Mouse (Mus musculus) spleen, postnatal 36 days (tissue): ENCODE measurements around the gene Nceh1.

Source experiments
- DNase-seq, 2 experiments: peaks; one replicate each; pipeline ENCODE4 v3.0.0; 2022; ENCODE audit warnings: low spot score in 2 of 2, mixed read lengths in 1 of 2

The Nceh1 gene

DNA sequence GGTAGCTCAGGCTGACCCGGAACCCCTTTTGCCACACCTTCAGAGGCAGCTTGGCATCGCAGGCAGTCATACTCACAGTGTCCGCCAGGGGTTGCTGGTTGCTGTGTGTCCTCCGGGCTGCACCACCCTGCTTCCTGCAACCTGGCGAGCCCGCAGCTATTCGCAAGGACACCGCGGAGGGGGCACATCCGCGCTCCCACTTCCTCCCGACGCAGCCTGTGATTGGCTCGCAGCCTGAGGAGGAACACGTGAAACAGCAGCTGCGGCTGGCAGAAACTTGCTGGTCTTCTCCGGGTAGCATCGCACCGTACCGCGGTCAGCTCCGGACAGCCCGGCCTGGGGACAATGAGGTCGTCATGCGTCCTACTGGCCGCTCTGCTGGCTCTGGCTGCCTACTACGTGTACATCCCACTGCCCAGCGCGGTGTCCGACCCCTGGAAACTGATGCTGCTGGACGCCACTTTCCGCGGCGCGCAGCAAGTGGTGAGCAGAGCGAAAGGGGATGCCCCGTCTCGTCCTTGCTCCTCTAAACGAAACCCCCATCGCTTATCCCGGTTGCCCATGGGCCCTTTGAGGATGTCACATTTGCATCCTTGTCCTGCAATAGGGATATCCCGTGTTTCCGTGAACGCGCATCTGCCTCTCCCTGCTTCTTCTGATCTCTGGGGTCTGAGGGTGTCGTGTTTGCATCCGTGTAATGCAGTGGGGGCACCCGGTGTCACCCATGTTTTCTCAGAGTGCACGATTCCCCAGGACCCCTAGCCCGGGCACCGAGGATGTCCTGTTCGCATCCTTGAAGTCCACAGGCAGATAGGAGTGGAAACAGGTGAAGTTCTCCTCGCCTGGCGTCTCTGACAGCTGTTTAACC lies at the start of gene Nceh1:
Gene Nceh1, plus strand, starts transcription at position 233 of the 868 bp plus-strand sequence.
- DNase-seq: peak; percentile 93 to 94

DNA sequence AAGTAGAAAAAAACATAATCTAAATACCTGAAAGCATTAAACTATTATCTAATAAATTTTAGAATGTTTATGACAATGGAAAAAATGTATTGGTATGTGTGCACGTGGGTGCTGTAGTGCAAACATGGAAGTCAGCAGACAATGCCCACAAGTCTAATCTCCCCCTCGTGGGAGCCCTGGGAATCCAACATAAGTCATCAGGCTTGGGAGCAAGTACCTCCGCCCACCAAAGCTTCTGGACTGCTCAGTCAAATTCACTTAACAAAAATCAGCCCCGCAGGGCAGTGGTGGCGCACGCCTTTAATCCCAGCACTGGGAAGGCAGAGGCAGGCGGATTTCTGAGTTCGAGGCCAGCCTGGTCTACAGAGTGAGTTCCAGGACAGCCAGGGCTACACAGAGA lies 42.7 kb upstream of the Nceh1 start:
- DNase-seq: no peak

DNA sequence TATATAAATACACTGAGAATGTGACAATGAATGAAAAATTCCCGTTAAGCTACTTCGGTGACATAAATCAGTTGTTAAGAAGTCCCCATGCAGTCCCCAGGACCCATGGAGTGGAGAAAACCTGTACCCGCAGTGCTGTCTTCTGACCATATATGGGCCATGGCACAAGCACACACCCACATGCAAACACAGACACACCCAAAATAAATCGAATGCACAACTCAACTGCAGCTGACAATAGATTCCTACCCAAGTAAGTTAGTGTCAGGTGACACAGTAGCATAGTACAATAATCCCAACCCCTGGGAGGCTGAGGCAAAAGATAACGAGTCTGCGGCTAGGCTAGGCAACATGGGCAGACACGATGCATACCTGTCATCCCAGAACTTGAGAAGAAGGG lies 39.2 kb upstream of the Nceh1 start:
- DNase-seq: no peak

DNA sequence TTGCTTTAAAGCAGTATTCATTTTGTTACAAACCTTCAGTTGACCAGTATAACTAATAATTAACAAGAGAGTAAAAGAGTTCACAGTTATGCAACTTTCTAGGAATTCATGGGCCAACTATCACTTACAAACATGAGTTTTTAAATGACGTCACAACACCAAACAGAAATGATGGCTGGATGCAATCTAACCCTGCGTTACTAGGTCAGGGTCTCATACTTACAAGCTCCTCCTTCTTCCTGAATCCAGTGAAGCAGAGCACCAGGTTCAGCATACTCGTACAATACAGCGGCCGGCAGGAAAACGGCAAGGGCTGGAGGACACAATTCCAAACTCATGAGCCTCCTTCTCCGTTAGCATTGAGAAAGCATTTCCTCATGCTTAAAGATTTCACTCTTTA lies 37.0 kb upstream of the Nceh1 start:
- no peak for DNase-seq

DNA sequence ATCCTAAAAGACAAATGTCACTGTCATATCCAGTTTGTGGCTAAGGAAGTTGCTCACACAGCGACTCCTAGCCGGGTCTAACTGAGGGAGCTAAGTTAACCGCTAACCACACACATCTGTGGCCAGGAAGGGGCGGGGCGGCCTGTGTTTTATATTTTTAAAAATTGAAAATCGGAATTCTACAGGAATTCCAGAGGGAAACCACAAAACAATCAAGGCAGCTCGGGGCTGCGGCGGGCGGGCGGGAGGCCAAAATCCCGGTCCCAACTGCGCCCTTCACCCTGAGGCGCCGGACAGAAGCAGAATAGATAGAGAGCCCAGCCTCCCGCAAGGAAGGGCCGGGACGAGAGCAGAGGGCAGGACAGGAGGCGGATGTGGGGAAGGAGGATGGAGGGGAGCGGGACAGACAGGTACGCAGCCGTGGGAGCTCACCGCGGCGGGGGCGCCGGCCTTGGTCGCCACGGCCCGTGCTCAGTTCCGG lies 29.5 kb upstream of the Nceh1 start:
- DNase-seq: peak; percentile 9 to 39

DNA sequence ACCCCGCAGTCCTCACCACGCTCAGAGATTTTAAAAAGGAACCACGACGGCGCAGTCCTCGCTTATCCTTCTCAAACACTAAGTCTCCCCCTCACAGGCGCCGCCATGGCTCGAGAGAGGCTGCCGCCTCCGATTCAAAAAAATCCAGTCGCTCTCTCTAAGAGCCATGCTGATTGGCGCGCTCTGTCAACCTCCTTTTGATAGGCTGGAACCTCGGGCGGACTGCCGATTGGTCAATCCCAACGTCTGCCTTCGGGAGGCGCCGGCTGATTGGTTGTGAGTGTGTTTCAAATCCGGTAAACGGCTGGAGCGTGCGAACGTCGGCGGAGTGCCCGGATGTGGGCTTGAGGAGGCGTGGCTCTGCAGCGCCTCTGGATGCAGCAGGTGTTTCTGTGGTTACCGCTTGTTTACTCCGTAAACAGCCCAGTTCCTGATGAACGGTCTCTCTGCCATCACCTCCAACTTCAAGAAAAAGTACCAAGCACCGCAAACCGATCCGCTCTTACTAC lies 29.0 kb upstream of the Nceh1 start, which contains the start of gene Ect2:
Gene Ect2, minus strand, starts transcription at position 178 of the 509 bp plus-strand sequence.
- DNase-seq: peak; percentile 97 to 98

DNA sequence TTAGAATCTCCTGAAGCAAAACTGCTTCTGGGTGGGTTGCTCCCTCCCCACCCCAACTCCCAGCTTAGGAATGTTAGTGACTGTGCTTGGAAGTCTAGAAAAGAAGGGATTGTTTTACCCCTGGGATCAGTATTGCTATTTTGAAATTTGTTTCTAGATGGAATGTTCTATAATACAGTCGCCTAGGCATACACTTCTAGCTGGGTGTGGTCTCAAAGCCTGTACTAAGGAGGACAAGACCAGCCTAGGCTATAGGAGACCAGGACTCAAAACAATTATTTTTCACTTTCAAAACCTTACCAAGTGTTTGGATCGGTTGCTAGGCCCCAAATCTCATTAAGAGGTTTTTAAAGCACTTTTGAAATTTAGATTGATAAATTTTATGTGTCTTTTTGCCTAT lies 28.5 kb upstream of the Nceh1 start:
- DNase-seq: no peak

DNA sequence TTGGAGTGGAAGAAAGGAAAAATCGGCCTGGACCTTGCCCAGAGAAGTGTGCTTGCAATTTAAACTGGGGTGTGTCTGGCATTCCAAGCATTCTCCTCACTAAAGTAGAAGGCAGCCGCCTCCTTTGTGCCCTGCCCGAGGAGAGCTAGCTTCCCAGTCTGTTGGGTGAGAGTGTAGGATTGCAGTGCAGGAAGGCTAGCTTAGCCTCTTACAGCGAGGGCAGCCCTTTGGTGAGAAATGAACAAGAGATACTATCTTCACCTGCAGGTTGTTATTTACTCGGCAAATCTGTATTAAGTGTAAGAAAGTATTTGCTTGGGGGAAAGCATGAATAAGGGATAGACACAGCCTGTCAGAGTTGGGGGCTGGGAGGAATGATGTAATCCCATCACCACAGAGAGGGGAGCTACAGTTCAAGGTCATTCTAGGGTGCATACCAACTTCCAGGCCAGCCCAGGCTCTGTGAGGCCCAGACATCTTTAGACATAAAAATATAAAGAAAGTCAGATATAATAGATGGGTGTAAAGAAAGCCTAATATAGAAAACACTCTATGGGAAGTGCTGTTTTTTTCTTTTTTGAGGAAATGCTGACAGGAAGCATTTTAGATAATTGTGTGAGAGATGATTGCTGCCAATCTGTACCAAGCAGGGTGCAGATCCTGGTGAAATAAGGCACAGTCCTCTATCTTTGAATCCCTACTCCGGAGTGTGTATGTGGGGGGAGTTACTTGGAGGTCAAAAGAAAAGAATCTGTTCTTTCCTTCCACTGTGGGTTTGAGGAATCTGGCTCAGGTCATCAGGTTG lies 27.5 kb upstream of the Nceh1 start:
- DNase-seq: no peak

DNA sequence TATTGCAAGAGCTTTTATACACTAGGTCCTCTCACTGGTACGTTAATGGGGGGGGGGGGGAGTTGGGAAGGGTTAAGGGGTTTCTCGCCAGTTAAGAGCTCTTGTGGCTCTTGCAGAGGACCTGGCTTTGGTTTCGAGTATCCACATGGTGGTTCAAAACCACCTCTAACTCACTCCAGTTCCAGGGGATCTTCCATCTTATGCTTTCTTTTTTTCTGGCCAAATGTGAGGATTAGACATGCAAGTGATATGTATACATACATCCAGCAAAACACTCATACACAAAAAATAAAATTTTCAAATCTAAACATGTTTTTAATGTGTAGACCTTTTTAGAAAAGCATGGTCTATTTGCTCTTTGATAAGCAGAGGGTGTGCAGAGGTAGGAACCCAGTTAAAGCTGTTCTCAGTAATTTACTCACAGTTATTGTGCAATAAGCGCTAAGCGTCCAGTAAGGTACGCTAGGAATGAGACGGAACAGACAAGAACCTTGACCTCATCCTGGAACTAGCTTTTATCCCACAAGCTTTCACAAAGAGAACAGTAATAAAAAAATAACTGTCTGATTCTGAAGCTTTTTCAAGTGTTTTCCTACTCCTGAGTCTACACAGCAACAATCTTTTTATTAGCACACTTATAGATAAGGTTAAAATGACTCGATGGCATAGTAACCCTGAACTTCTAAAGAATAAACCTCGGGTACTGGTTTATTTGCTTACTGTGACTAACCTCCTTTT lies 26.7 kb upstream of the Nceh1 start:
- DNase-seq: no peak

DNA sequence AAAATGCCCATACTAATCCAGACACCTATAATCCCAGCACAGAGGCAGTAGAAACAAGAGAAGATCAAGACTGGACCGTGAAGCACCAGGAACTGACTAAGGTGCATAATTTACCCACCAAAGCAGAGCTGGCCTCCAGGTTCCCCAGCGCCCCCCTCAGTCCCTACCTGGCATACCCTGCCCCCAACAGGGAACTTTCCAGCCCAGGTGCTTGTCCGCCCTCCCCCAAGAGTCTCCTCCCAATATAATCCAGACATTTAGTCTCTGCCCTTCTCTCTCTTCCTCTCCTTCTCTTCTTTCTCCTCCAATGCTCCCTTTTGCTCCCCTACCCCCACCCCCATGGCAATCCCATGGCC lies 26.2 kb upstream of the Nceh1 start:
- DNase-seq: no peak

DNA sequence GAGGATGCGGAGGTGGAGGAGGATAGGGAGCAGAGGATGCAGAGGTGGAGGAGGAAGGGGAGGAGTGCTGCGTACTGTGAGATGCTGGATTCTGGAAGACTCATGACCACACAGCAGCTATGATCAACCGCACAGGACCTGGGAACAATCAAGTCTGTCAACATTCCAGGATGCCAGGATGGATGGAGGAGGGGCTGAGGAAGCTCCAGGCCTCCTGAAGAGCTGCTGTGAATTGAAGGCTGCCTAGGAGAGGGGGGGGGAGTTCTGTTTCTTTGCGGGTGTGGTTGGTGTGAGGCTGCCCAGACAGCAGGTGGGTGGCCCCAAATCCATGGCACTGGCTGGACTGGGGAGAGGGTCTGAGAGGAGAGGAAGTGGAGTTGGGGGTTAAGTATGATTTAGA lies 23.9 kb upstream of the Nceh1 start:
- no peak for DNase-seq

DNA sequence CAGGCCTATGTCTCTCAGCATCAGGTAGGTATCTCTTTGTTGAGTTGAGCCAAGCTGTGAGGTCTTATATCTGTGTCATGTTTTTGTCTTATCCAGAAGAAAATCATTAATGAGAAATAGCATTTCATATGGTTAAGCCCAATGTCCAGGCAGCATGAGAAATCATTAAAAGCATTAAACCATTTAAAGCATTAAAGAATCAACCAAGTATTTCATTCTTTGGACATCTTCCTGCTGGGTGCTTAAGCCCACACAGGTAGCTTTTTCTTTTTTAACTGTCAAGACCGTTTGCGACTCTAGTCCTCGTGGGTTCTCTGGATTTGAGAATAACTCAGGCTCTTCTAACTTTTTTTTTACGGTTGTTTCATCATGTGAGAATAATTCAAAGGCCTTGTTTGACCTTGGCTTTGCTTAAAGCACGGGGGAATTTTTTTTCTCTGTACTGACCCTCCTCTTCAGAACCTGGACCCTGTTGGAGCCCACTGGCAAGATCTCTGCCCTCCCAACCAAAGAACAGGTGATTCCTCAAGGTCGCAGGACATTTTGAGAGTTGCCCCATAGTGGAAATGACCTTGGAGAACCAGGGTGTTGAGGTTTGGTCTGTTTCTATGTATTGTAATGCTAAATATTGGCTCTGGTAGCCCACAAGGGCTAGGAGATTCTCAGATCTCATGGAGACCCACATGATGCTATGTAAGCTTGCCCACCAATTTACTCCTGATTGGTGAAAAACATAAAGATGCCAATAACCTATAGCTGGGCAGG lies 20.9 kb upstream of the Nceh1 start:
- DNase-seq: no peak

DNA sequence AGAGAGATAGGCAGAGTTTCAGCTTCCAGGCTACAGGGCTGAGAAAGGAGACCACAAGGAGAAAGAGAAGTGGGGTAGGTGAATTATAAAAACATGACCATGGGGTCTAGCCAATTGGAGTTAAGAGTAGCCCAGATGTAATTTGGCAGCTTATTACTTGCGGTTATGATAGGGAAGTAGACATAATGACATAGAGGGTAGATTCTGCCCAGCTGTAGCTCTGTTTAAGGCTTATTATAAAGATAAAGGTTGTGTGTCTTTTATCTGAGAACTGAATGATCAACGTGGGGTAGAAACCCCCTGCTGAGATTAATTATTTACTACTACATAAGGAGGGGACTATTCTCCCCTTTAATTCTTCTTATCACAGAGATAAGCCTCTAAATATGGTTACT lies 20.4 kb upstream of the Nceh1 start:
- DNase-seq: no peak

DNA sequence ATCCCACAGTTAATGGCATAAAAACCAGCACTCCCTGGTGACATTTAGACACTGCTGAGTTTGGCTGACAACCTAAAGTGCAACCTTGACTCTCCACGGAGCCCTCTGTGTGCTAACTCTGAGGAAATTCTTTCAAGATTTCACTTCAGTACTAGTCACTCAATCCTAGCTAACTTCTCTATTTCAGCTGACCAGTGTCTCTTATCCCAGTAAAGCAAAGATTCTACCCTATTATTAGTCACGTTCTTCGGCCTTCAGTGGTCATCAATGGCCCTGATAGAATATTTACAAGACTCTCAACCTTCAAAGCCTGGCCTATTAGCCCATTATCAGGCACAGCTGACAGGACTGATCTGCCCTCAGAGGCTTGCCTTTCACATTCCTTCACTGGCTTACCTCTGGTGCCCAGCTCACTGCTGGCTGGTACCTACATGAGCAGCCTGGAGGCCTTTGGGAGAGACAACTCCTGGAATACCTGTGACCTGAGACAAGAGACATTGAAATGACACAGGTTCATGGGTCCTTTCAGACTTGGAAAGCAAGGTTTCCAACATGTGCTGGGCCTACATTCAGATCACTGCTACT lies 17.2 kb upstream of the Nceh1 start:
- no peak for DNase-seq

DNA sequence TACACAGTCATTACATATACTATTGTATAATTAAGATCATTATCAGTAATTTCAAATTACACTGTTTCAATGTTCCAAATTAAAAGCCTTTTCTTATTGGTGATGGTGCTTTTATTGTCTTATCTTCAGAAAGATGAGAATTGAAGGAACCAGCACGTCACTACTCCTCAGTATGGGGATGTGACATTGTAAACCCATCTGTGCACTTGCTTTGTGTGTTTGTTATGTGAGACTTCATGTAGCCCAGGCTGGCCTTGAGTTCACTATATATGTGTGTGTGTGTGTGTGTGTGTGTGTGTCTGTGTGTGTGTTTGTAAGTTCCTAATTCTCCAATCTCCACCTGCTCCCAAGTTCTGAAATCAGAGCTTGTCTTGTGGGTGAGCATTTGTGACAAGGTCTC lies 12.5 kb upstream of the Nceh1 start:
- DNase-seq: no peak

DNA sequence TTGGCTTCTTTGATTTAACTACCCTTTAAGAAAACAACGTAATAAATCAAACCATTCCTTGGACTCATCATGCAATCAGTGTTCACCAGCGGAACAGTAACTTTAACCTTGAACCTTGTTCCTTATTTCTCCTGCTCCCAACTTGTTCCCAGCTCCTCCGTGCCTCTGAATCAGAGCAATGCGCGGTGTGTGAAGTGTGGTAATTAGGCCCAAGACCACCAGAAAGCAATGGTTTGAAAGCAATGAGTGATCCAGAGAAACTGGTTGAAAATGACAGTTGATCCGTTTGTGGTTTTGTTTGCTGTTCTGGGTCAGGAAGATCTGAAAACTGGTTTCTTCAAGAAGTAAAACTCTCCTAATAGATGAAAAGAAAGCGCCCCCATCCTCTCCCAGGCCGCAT lies 3.1 kb upstream of the Nceh1 start:
- no peak for DNase-seq

DNA sequence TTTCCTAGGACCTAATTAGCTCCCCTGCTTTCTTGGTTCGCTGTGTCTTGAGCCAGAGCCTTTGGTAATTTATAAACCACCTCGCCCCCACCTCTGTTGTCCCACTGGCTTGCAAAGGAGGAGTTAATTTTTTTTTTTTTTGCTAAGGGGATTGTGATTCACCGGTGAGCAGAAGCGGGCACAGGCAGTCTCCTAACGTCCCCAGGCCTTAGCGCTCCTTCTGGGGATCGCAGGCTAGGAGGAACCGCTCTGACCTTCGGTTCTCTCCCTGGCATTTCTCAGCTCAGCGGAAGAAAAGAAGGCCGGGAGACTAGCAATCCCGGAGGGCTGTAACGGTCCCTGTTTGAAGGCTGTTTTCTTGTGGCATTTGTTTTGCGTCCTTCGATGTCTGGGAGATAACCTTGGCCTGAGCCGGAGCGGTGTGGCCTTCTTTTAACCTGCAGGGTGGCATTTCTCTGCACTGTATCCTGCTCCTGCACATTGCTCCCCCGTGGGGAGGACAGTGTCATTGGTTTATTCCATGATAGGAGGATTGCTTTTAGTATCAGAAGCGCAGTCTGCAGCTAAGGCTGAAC lies 923 bp downstream of the Nceh1 start:
- no peak for DNase-seq

DNA sequence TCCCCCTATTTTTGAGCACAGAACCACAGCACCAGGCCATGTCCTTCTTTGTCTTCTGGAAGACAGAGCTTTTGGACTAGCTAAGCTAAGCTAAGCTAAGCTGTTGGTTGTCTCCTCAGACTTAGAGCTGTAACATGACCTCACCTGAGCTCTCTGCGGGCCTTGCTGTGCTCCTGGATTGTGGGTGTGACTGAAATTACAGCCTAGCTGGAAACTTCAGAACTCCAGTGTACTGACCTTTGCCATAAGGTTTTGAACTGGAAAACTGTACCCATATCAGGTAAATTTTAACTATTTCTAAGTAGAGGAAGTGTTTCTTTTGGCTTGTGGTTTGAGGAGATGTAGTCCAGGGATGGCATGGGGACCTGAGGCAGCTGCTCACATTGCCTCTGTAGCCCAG lies 5.6 kb downstream of the Nceh1 start:
- no peak for DNase-seq

DNA sequence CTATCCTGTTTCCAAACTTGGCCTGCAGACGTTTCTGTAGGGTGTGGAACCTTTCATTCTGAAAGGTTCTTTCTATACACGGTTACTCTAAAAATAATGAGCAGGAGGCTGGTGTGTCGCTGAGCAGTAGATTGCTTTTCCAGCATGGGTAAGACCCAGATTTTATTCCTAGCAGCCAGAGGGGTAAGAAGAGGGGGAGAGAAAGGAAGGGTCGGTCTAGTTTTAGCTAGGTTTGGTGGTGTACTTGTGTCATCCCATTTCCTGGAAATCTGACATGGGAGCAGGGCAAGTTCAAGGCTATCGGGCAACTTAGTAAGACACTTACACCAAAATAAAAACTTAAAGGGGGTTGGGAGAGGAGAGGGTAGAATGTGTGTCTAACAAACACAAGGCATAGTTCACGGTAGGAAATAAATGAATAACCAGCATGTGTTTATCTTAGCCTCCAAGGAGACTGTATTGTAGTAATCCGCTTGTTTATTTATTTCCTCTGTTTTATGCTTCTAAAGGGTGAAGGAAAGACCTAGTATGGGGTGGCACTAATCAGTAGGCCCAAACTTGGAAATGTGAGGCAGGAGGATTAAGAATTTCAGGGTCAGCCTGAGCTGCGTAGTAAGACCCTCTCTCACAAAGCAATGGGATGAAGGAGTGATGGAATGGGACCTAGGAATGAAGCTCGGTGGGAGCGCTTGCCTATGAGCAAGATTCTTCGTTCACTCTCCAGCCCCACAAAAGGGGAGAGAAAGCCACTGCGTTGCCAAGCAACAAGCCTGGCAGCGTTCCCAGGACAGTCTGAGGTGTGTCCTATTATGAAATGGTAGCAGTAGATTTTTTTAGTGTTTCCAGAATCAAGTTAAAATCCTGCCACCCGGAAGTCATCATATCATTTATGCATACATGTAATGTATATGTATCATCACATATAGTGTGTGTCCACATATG lies 6.8 kb downstream of the Nceh1 start:
- DNase-seq: no peak
